Mouse (Mus musculus): ENCODE results near the gene Fxyd7.

DNA sequence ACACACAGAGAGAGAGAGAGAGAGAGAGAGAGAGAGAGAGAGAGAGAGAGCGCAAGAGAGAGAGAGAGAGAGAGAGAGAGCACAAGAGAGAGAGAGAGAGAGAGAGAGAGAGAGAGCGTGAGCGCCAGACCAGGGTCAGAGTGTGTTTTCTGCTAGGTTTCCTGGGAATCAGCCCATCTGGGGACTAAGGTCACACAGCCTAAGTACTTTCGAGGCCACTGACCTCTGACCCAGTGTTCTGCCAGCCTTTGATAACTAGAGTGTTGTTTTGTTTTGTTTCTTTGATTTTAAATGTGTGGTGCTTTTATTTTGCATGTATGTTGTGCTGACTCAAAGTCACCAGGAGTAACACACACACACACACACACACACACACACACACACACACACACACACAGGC is 4.6 kb upstream of the Fxyd7 start:
- TF ChIP-seq MYOG (IDR thresholded peaks at IDR 0.05; ENCODE audit: control insufficient read depth in 1 of 3, insufficient read depth in 1 of 3, insufficient read length in 2 of 3, low read depth in 2 of 3), result no peak
- no peak for TF ChIP-seq USF1 (IDR thresholded peaks at IDR 0.05; ENCODE audit: low read depth)
- TF ChIP-seq POLR2A (IDR thresholded peaks at IDR 0.05; ENCODE audit: insufficient read length, low read depth), result no peak
- TF ChIP-seq CEBPB (IDR thresholded peaks at IDR 0.05; ENCODE audit: insufficient read depth, poor library complexity, severe bottlenecking), result no peak
- TF ChIP-seq POLR2AphosphoS2 (IDR thresholded peaks at IDR 0.05; ENCODE audit: insufficient read length, low read depth), result no peak
- TF ChIP-seq MAX (IDR thresholded peaks at IDR 0.05; ENCODE audit: low read depth), result no peak
- no peak for TF ChIP-seq MYOD1 (IDR thresholded peaks at IDR 0.05; ENCODE audit: control insufficient read depth in 1 of 3, insufficient read length in 2 of 3, low read depth in 2 of 3)
- TF ChIP-seq SRF (IDR thresholded peaks at IDR 0.05; ENCODE audit: control insufficient read depth, insufficient read length, low read depth), result no peak
- no peak for TF ChIP-seq E2F4 (IDR thresholded peaks at IDR 0.05; ENCODE audit: insufficient read depth)

Data from myocyte (in vitro differentiated cells).